ENCODE assay signal across 8 mouse cellular contexts in the genomic region with DNA sequence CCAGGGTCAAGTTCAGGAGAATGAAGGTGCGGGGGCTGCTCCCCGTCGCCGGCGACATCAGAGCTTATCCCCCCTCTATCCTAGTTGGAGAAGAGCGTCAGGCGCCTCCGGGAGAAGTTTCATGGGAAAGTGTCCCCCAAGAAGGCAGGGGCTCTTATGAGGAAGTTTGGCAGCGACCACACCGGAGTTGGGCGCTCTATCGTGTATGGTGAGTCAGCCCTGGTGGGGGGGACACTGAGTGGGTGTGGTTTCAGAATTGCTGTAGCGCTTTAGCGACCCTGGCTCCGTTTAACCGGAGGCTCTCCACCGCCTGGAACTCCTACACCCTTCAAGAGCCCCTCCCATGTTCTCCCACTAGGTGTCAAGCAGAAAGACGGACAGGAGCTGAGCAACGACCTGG. TPM values are rescaled to one million over a fixed set of nuclear protein-coding genes. Genes with fewer than 3 reads are reported as not detected.
DNase-seq lines count a peak whose midpoint lies in the region; ATAC-seq lines count a peak whose summit lies in the region.
"Had no signal": no experiment of that assay in that cellular context is flagged by ENCODE, and none has a peak within 500 bp of the region (broad histone marks: within the 10 kb centered on the region; RNA-seq: fewer than 3 reads in every experiment).

No protein-coding gene starts in this region.

- H3K4me1 ChIP-seq in embryonic facial prominence, embryonic 10.5 days = peaks cover 10% of the 10 kb centered on the region
- no peaks in the 10 kb centered on the region for H3K4me1 ChIP-seq in hindbrain, embryonic 14.5 days (replicated peaks; ENCODE audit: control insufficient read depth, insufficient read depth, low read length)

- peak; percentile 25 to 31 for DNase-seq in lung, adult 18-20 months
- DNase-seq in lung, postnatal 14 days = no peak
- no peak for DNase-seq in embryonic facial prominence, embryonic 10.5 days (ENCODE audit: low spot score)
- no peak for DNase-seq in hindbrain, embryonic 14.5 days (ENCODE audit: low spot score)
- no peak for DNase-seq in right cerebral cortex, postnatal 14 days
- DNase-seq in Muller cell, postnatal 12 days (ENCODE audit: inconsistent ontology term) = no peak

- peak overlapping the region; percentile 51 for H3K4me3 ChIP-seq in embryonic facial prominence, embryonic 10.5 days
- peak overlapping the region; percentile 29 for H3K4me3 ChIP-seq in hindbrain, embryonic 14.5 days (replicated peaks; ENCODE audit: low read length)
- peak overlapping the region; percentile 53 for H3K4me3 ChIP-seq in macrophage (ENCODE audit: inconsistent target)

- peaks cover 60% of the 10 kb centered on the region for H3K27me3 ChIP-seq in embryonic facial prominence, embryonic 10.5 days (replicated peaks; ENCODE audit: low read depth, poor library complexity, severe bottlenecking)
- peaks cover 47% of the 10 kb centered on the region for H3K27me3 ChIP-seq in hindbrain, embryonic 14.5 days (ENCODE audit: control insufficient read depth, insufficient read depth, low read length)

- no peak overlapping the region for H3K27ac ChIP-seq in embryonic facial prominence, embryonic 10.5 days (replicated peaks)
- no peak overlapping the region for H3K27ac ChIP-seq in hindbrain, embryonic 14.5 days
- no peak overlapping the region for H3K27ac ChIP-seq in macrophage

- 5% methylated on average over 19 of the region's 19 CpGs for WGBS in embryonic facial prominence, embryonic 10.5 days
- 6% methylated on average over 19 of the region's 19 CpGs for WGBS in hindbrain, embryonic 14.5 days
- WGBS in macrophage (ENCODE audit: missing documents) = 12% methylated on average over 19 of the region's 19 CpGs

- no peaks in the 10 kb centered on the region for H3K9me3 ChIP-seq in embryonic facial prominence, embryonic 10.5 days
- no peaks in the 10 kb centered on the region for H3K9me3 ChIP-seq in hindbrain, embryonic 14.5 days (ENCODE audit: control insufficient read depth, low read length)

- H3K79me2 ChIP-seq in macrophage (ENCODE audit: inconsistent target) = no peaks in the 10 kb centered on the region

- no peak for ATAC-seq in hindbrain, embryonic 14.5 days (ENCODE audit: low FRiP score)

- no peak overlapping the region for H3K9ac ChIP-seq in hindbrain, embryonic 14.5 days

- H3K4me2 ChIP-seq in hindbrain, embryonic 14.5 days (replicated peaks) = peak overlapping the region; percentile 42

- H3K36me3 ChIP-seq in embryonic facial prominence, embryonic 10.5 days (replicated peaks) = no peaks in the 10 kb centered on the region
- H3K36me3 ChIP-seq in hindbrain, embryonic 14.5 days (replicated peaks; ENCODE audit: control insufficient read depth, insufficient read depth) = no peaks in the 10 kb centered on the region
- peaks cover 16% of the 10 kb centered on the region; the same call in 1 of the 2 replicates for H3K36me3 ChIP-seq in macrophage (ENCODE audit: inconsistent target)

RNA-seq across cellular contexts. Expression of gene A230050P20Rik, which starts 0.8 kb away (rescaled TPM):
- polyA plus RNA-seq in embryonic facial prominence, embryonic 10.5 days (2016; fragmentation: Nextera tagmentation; extraction: Ambion mirVana) = 1.1 and 2.2 TPM in 2 replicates
- polyA plus RNA-seq in hindbrain, embryonic 14.5 days (2014; fragmentation: Nextera tagmentation; extraction: Ambion mirVana) = 5.8 and 6.9 TPM in 2 replicates
- total RNA-seq in macrophage (2018; cell fraction: chromatin; rRNA removed) = 100 to 1,000 TPM in 1 of 26 experiments, 10 to 100 TPM in 25; 27.6 to 125 (median 59.8) TPM
- total RNA-seq in macrophage (2018; cell fraction: cytosol; rRNA removed) = 10 to 100 TPM in 4 of 26 experiments, 1 to 10 TPM in 22; 3.9 to 12.1 (median 7.8) TPM
- total RNA-seq in macrophage (2018; cell fraction: nucleus; rRNA removed) = 10 to 100 TPM; 22.4 to 90.6 (median 51.6) TPM
- polyA plus RNA-seq in macrophage (2018) = 9.0 to 17.6 TPM (median 12.0 TPM) in 3 replicates

RNA-seq across cellular contexts. Expression of gene Angptl6, which starts 10.3 kb away (rescaled TPM):
- polyA plus RNA-seq in embryonic facial prominence, embryonic 10.5 days (2016; fragmentation: Nextera tagmentation; extraction: Ambion mirVana) = 3.2 and 3.3 TPM in 2 replicates
- 11.8 and 12.8 TPM in 2 replicates for polyA plus RNA-seq in hindbrain, embryonic 14.5 days (2014; fragmentation: Nextera tagmentation; extraction: Ambion mirVana)
- 1 to 10 TPM in 13 of 26 experiments, under 1 TPM in 3, not detected in 10; 0.53 to 5.4 (median 1.5) TPM for total RNA-seq in macrophage (2018; cell fraction: chromatin; rRNA removed)
- 1 to 10 TPM in 24 of 26 experiments, under 1 TPM in 2; 0.89 to 2.5 (median 1.5) TPM for total RNA-seq in macrophage (2018; cell fraction: cytosol; rRNA removed)
- 1 to 10 TPM in 16 of 26 experiments, under 1 TPM in 7, not detected in 3; 0.35 to 4.9 (median 1.6) TPM for total RNA-seq in macrophage (2018; cell fraction: nucleus; rRNA removed)
- polyA plus RNA-seq in macrophage (2018) = 0.46 to 2.3 TPM (median 1.8 TPM) in 3 replicates

RNA-seq across cellular contexts. Expression of gene Ppan, which starts 18.7 kb away (rescaled TPM):
- 99.2 and 100 TPM in 2 replicates for polyA plus RNA-seq in embryonic facial prominence, embryonic 10.5 days (2016; fragmentation: Nextera tagmentation; extraction: Ambion mirVana)
- polyA plus RNA-seq in hindbrain, embryonic 14.5 days (2014; fragmentation: Nextera tagmentation; extraction: Ambion mirVana) = 39.5 and 40.5 TPM in 2 replicates
- 100 to 1,000 TPM in 1 of 26 experiments, 10 to 100 TPM in 25; 11.2 to 116 (median 35.8) TPM for total RNA-seq in macrophage (2018; cell fraction: chromatin; rRNA removed)
- total RNA-seq in macrophage (2018; cell fraction: cytosol; rRNA removed) = 10 to 100 TPM in 7 of 26 experiments, 1 to 10 TPM in 19; 4.2 to 11.8 (median 8.8) TPM
- 100 to 1,000 TPM in 1 of 26 experiments, 10 to 100 TPM in 25; 10.4 to 102 (median 21.1) TPM for total RNA-seq in macrophage (2018; cell fraction: nucleus; rRNA removed)
- 9.3 to 35.0 TPM (median 13.9 TPM) in 3 replicates for polyA plus RNA-seq in macrophage (2018)

RNA-seq across cellular contexts. Expression of gene Eif3g, which starts 29.2 kb away (rescaled TPM):
- 411 and 431 TPM in 2 replicates for polyA plus RNA-seq in embryonic facial prominence, embryonic 10.5 days (2016; fragmentation: Nextera tagmentation; extraction: Ambion mirVana)
- 216 and 231 TPM in 2 replicates for polyA plus RNA-seq in hindbrain, embryonic 14.5 days (2014; fragmentation: Nextera tagmentation; extraction: Ambion mirVana)
- 100 to 1,000 TPM in 1 of 26 experiments, 10 to 100 TPM in 25; 22.8 to 165 (median 60.4) TPM for total RNA-seq in macrophage (2018; cell fraction: chromatin; rRNA removed)
- total RNA-seq in macrophage (2018; cell fraction: cytosol; rRNA removed) = 10 to 100 TPM; 54.0 to 83.6 (median 69.2) TPM
- 10 to 100 TPM; 26.2 to 82.9 (median 39.4) TPM for total RNA-seq in macrophage (2018; cell fraction: nucleus; rRNA removed)
- polyA plus RNA-seq in macrophage (2018) = 76.8 to 138 TPM (median 100 TPM) in 3 replicates

RNA-seq across cellular contexts. Expression of gene Rdh8, which starts 50.9 kb away (rescaled TPM):
- not detected in 2 replicates for polyA plus RNA-seq in embryonic facial prominence, embryonic 10.5 days (2016; fragmentation: Nextera tagmentation; extraction: Ambion mirVana)
- not detected in 2 replicates for polyA plus RNA-seq in hindbrain, embryonic 14.5 days (2014; fragmentation: Nextera tagmentation; extraction: Ambion mirVana)
- total RNA-seq in macrophage (2018; cell fraction: chromatin; rRNA removed) = not detected
- total RNA-seq in macrophage (2018; cell fraction: cytosol; rRNA removed) = under 1 TPM in 1 of 26 experiments, not detected in 25; 0.05 TPM
- total RNA-seq in macrophage (2018; cell fraction: nucleus; rRNA removed) = not detected
- not detected in 3 replicates for polyA plus RNA-seq in macrophage (2018)
- polyA plus RNA-seq: gonadal fat pad, adult 2 months had no signal

Comparison
In these comparisons a context has a peak if more than half of its experiments do, and no peak if none do; other contexts are left out.
1. DNase-seq: peak in lung, adult 18-20 months (2 of 2); none in lung, postnatal 14 days (single experiment), embryonic facial prominence, embryonic 10.5 days (single experiment), hindbrain, embryonic 14.5 days (single experiment), right cerebral cortex, postnatal 14 days (single experiment) and Muller cell, postnatal 12 days (single experiment).
2. Peak in every context shown above with its lines, with median percentiles within 50 percentile points of each other: H3K4me3 ChIP-seq.